Mouse (Mus musculus): ENCODE results near the gene Nudt22.

DNA sequence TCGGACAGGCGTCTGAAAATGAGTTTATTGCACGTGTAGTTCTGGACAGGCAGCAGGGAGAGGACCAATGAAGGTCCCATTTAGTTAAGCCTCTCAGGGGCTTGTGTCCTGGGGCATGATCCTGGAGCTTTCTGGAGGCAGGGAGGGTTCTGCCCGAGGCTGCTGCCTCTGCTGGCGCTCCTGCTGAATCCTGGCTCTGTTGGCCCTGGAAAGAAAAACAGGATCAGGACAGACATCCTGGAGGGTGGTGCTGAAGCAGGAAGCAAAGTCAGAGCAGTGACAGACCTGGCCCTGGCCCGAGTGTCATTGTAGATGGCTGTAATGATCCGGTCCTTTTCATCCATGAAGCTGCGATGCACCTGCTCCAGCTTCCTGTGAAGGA lies 8.0 kb downstream of the Nudt22 start:
- TF ChIP-seq EP300 (IDR thresholded peaks at IDR 0.05) (no peak), CTCF (IDR thresholded peaks at IDR 0.05) (no peak)
